Mouse (Mus musculus) liver, embryonic 11.5 days (tissue): ENCODE data around the gene Slc5a5. TPM values are rescaled to one million over a fixed set of nuclear protein-coding genes. Genes with fewer than 3 reads are reported as not detected.

Experiments
- ATAC-seq: fragments of 200-750 bp; cut with Nextera tagmentation; replicated peaks from 2 replicates; pipeline ENCODE4 v1.8.0; 2017; ENCODE audit warnings: moderate number of reproducible peaks, mild to moderate bottlenecking, moderate TSS enrichment, moderate library complexity; ENCODE audit not compliant: low FRiP score
- DNase-seq: peaks from one replicate; pipeline ENCODE4 v3.0.0-alpha.2; 2017; ENCODE audit warnings: low spot score
- H3K27ac ChIP-seq: fragments of 300-500 bp; sonication (generic); 2 replicates; pipeline ENCODE4 v1.5.1; 2014; ENCODE audit warnings: mild to moderate bottlenecking, low read depth, low read length, control low read depth
- H3K27me3 ChIP-seq: fragments of 300-500 bp; sonication (generic); replicated peaks from 2 replicates; pipeline ENCODE4 v1.6.1; 2014; ENCODE audit warnings: low read length, mixed read lengths; ENCODE audit not compliant: control insufficient read depth, insufficient read depth
- H3K36me3 ChIP-seq: fragments of 300-500 bp; sonication (generic); 2 replicates; pipeline ENCODE4 v1.6.1; 2014; ENCODE audit warnings: mild to moderate bottlenecking, low read length, moderate library complexity, mixed read lengths; ENCODE audit not compliant: control insufficient read depth, insufficient read depth
- H3K4me1 ChIP-seq: fragments of 300-500 bp; sonication (generic); replicated peaks from 2 replicates; pipeline ENCODE4 v1.6.1; 2014; ENCODE audit warnings: low read length, mixed read lengths; ENCODE audit not compliant: control insufficient read depth, insufficient read depth
- H3K4me2 ChIP-seq: fragments of 300-500 bp; sonication (generic); 2 replicates; pipeline ENCODE4 v1.6.1; 2014; ENCODE audit warnings: mild to moderate bottlenecking, control low read depth, moderate library complexity
- H3K4me3 ChIP-seq: fragments of 300-500 bp; sonication (generic); 2 replicates; pipeline ENCODE4 v1.5.1; 2014; ENCODE audit warnings: low read depth, low read length, control low read depth
- H3K9ac ChIP-seq: fragments of 300-500 bp; sonication (generic); 2 replicates; pipeline ENCODE4 v1.6.1; 2014; ENCODE audit warnings: low read depth, low read length, control low read depth
- H3K9me3 ChIP-seq: fragments of 300-500 bp; sonication (generic); 2 replicates; pipeline ENCODE4 v1.6.1; 2016; ENCODE audit warnings: low read length, inconsistent platforms, mixed read lengths; ENCODE audit not compliant: control insufficient read depth
- WGBS: fragments of 180-500 bp; shearing (Covaris S2); extraction: QIAGEN DNeasy Blood & Tissue Kit; methylation state at CpG from one replicate; pipeline ENCODE4 v1.1.7; 2014; 5-methylcytosine and 5-hydroxymethylcytosine counted together
- polyA plus RNA-seq: library from polyadenylated mRNA; unstranded; fragments of >200 nt; fragmentation: Nextera tagmentation; extraction: Ambion mirVana; gene quantifications from 2 replicates; pipeline ENCODE4 v1.2.1, GENCODE M21; 2014

Gene Slc5a5
- polyA plus RNA-seq, 1 experiment from 2014 or later: 0.34 TPM

DNA sequence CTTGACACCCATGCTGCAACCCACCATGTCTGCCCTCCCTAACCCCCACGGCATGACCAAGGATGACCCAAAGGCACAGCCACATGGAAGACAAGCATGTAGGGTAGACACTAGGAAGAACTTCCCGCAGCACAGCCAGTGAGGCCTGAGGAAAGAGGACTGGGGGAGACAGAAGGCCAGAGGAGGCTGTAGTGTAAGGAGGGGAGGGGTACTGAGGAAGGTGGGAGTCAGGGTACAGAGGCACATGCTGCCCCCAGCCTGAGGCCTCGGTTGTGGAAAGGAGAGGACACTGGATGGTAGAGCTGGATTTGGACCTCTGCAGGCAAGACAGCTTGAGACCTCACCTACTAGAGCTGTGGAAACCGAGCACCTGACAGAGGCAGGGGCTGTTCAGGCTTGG is 41.6 kb downstream of the Slc5a5 start:
- peaks cover 8% of the 10 kb centered on the region for H3K4me1 ChIP-seq
- H3K36me3 ChIP-seq: no peaks in the 10 kb centered on the region
- peaks cover 20% of the 10 kb centered on the region for H3K27me3 ChIP-seq
- WGBS: 71% methylated on average over 4 of the region's 4 CpGs
- H3K9me3 ChIP-seq: no peaks in the 10 kb centered on the region
- no peak overlapping the region for H3K27ac ChIP-seq
- no peak overlapping the region for H3K9ac ChIP-seq
- no peak for ATAC-seq
- no peak overlapping the region for H3K4me2 ChIP-seq
- H3K4me3 ChIP-seq: no peak overlapping the region
- no peak for DNase-seq

DNA sequence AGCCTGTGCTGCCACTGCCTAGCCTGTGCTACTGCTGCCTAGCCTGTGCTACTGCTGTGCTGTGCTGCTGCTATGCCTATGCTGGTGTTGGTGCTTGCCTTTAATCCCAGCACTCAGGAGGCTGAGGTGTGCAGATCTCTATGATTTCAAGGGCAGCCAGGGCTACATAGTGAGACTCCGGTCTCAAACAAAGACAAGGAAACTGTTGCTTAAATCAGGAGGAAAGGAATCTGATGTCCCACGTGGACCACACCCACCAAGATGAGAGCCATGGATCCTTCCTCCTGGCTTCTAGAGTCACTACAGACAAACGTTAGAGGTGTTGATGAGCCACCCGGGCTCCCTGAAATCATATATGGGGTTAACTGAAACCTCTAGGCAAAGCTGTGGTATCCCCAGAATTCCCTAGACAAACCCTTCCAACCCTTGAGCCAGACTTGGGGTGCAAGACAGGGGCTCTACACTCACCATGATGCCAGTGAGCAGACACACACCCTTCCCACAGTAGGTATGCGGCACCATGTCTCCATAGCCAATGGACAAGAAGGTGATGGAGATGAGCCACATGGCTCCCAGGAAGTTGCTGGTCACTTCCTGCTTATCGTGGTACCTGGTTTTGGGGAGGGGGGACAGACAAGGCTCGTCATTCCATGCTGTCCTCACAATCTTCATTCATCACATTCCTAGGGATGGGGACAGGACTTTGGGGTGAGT is 42.3 kb downstream of the Slc5a5 start:
- Histone ChIP-seq H3K27me3 (peaks cover 16% of the 10 kb centered on the region), H3K4me1 (peaks cover 8% of the 10 kb centered on the region), H3K4me2 (no peak overlapping the region), H3K9ac (no peak overlapping the region), H3K27ac (no peak overlapping the region), H3K36me3 (no peaks in the 10 kb centered on the region), H3K4me3 (no peak overlapping the region), H3K9me3 (no peaks in the 10 kb centered on the region)
- DNase-seq: no peak
- no peak for ATAC-seq
- whole genome bisulfite sequencing: 62% methylated on average over 7 of the region's 7 CpGs

DNA sequence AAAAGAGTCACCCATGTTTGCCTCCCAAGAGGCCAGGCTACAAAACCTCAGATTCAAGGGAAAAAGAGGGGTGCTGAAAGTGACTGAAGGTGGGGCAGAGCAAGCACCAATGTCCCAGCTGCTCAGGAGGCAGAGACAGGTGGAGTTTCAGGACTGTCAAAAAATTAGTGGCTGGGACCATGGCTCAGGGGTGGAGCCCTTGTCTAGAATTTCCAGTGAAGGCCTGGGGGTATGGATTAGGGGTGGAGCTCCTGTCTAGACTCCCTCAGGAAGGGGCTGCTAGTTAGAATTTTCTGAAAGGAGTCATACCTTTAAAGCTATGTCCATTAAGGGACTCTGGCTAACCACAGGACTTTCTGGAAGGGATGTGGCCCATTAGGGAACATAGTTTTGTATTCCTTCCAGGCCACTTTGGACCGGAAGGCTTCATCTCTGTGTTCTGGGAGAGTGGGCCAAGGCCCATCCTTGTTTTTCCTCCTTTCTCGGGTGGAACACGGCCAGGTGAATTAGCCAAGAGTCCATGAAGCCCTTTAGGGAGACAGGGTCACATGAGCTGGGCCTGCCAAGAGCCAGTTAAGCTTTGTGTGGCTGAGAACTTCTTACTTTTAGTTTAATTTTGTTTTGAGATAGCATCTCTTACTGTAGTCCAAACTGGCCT is 43.1 kb downstream of the Slc5a5 start:
- H3K9me3 ChIP-seq: no peaks in the 10 kb centered on the region
- DNase-seq (no peak), ATAC-seq (no peak)
- no peak overlapping the region for H3K27ac ChIP-seq
- no peak overlapping the region for H3K9ac ChIP-seq
- no peak overlapping the region for H3K4me2 ChIP-seq
- 80% methylated on average over 3 of the region's 3 CpGs for WGBS
- no peak overlapping the region for H3K4me3 ChIP-seq
- H3K4me1 ChIP-seq: peaks cover 8% of the 10 kb centered on the region
- peaks cover 16% of the 10 kb centered on the region for H3K27me3 ChIP-seq
- no peaks in the 10 kb centered on the region for H3K36me3 ChIP-seq

DNA sequence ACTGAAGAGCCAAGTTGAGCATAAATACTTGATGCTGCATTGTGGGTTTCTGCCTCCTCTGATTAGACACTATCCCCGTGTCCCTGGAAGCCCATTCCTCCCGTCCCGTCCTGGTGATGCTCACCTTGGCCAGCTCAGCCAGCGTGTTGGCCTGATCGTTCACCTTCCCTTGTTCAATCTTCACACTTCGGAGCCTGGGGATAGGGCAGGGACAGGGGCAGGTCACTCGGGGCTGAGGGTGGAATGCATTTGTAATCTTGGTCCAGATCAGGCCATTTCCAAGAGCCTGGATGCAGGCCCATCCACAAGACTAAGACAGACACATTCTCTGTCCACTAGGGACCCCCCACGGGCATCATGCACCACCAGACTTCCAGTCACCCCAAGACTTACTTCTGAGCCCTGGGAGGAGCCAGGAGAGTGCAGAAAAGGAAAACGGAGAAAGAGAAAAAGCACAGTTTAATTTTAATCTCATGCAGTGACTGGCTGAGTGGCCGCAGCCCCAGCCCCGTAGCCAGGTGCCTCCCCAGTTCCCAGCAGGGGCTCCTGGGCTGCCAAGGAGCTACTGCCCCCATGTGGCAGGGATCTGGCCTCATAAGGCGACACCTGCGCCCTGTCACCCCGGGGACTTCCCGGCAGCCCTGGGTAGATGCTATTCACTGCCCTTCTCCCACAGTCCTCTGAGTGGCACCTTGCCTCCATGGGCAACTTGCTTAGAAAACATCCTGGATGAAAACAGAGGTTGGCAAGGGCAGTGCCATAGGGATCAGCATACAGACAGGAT is 46.0 kb downstream of the Slc5a5 start:
- Histone ChIP-seq H3K4me3 (no peak overlapping the region), H3K27ac (no peak overlapping the region), H3K27me3 (peaks cover 16% of the 10 kb centered on the region), H3K4me2 (no peak overlapping the region), H3K36me3 (no peaks in the 10 kb centered on the region), H3K4me1 (peaks cover 23% of the 10 kb centered on the region), H3K9ac (no peak overlapping the region), H3K9me3 (no peaks in the 10 kb centered on the region)
- DNase-seq (no peak), ATAC-seq (no peak)
- 50% methylated on average over 15 of the region's 15 CpGs for WGBS

DNA sequence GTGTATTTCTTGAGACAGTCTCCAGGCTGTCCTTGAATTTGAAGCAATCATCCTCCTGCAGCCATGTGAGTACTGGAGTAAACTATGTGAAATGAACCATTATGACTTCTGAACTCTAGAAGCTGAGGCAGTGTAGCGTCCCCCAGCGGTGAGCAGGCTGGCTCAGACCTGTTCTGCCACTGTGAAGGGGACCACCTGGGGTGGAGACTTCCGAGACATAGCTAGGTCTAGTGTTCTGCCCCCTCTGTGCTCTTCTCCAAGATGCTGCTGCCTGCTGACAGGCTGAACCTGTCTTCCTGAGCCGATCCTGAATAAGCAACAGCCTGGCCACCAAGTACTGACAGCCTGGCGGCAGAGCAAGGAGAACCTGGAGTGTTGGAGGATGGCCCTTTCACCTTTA is 47.4 kb downstream of the Slc5a5 start:
- Histone ChIP-seq H3K4me2 (no peak overlapping the region), H3K9me3 (no peaks in the 10 kb centered on the region), H3K4me3 (no peak overlapping the region), H3K36me3 (no peaks in the 10 kb centered on the region), H3K4me1 (peaks cover 29% of the 10 kb centered on the region), H3K9ac (peak overlapping the region; percentile 4; the same call in 1 of the 2 replicates), H3K27ac (no peak overlapping the region), H3K27me3 (peaks cover 11% of the 10 kb centered on the region)
- ATAC-seq: no peak
- DNase-seq: no peak
- 45% methylated on average over 5 of the region's 5 CpGs for WGBS

DNA sequence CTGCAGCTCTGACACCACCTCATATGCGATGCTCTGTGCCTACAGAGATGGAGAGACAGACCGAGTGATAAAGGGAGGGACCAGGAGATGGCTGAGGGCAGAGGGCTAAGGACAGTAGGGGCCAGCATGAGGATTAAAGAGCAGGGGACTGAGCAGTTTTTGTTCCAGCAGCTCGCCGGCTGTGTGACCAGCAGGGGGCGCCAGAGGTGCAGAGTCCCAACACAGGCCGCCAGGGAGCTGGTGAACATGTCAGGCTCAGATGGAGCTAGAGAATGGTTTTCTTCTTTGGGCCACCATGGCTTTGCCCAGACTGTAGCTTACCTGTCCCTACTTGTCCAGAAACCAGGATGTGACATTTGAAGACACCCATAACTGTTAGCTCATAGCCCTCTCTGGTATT is 48.0 kb downstream of the Slc5a5 start:
- peaks cover 31% of the 10 kb centered on the region for H3K4me1 ChIP-seq
- WGBS: 1% methylated on average over 6 of the region's 6 CpGs
- peaks cover 9% of the 10 kb centered on the region for H3K27me3 ChIP-seq

DNA sequence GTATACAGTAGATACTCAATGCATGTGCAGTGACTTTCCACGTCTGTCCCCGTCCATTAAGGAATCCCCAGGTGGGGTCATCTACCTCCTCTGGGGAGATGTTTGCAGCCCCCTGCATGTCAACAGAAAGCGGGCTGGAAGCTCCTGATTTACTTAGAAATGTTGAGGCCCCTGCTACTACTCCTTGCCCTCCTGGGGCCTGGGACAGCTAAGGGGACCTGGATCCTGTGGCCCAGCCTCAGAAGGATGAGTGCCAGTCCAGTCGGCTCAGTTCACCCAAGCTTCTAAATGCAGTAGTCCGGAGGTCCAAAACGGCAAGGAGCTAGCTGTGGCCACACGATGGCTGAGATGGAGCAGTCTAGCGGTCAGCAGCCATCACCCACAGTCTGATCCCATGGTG is 48.6 kb downstream of the Slc5a5 start:
- Histone ChIP-seq H3K9ac (peak overlapping the region; percentile 51), H3K9me3 (no peaks in the 10 kb centered on the region), H3K4me3 (0 out of 2 replicates have a peak overlapping the region, but pooled peaks have one; percentile 13), H3K36me3 (no peaks in the 10 kb centered on the region), H3K27me3 (peaks cover 9% of the 10 kb centered on the region), H3K4me1 (peaks cover 31% of the 10 kb centered on the region), H3K27ac (peak overlapping the region; percentile 97), H3K4me2 (peak overlapping the region; percentile 61)
- ATAC-seq: no peak
- WGBS: 72% methylated on average over 8 of the region's 8 CpGs
- no peak for DNase-seq

More for the DNA sequence above, 48.0 kb downstream of the Slc5a5 start:
- no peaks in the 10 kb centered on the region for H3K9me3 ChIP-seq
- ATAC-seq: no peak
- no peak overlapping the region for H3K4me2 ChIP-seq
- H3K27ac ChIP-seq: peak overlapping the region; percentile 97
- peak; percentile 95 for DNase-seq
- no peak overlapping the region for H3K4me3 ChIP-seq
- H3K9ac ChIP-seq: peak overlapping the region; percentile 51
- no peaks in the 10 kb centered on the region for H3K36me3 ChIP-seq

DNA sequence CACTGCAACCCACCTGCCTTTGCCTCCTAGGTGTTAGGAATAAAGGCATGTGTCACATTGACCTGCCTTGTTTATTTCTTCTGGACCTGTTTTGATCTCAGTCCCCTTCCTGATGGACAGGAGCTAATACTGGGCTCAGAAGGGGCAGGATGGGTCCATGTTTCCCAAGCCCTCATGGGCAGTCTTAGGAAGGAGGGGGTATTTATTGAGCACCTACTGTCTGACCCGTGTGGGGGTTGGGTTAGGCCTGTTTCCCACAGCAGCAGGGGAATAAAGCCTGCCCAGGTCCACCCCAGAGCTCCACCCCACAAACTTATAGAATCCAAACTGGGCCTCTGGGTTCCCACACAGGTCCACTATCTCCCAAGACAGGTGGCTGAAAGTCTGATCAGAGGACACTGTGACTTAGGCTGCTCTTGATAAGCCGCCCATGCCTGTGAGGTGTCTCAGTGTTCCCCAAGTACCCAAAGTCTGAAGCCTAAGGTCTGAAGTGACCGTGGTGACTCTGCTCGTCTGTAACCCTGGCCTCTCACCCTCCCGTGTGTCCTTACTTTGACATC is 49.3 kb downstream of the Slc5a5 start:
- WGBS: 47% methylated on average over 5 of the region's 5 CpGs
- no peaks in the 10 kb centered on the region for H3K9me3 ChIP-seq
- H3K4me1 ChIP-seq: peaks cover 35% of the 10 kb centered on the region
- ATAC-seq (peak; percentile 58), DNase-seq (no peak)
- peak overlapping the region; percentile 51; the same call in 1 of the 2 replicates for H3K9ac ChIP-seq
- H3K27me3 ChIP-seq: 0 out of 2 replicates have a peak, but pooled peaks cover 4% of the 10 kb centered on the region
- no peaks in the 10 kb centered on the region for H3K36me3 ChIP-seq
- peak overlapping the region; percentile 97 for H3K27ac ChIP-seq
- H3K4me3 ChIP-seq: 0 out of 2 replicates have a peak overlapping the region, but pooled peaks have one; percentile 13
- peak overlapping the region; percentile 61 for H3K4me2 ChIP-seq
